Mouse (Mus musculus) embryo, embryonic 11.5 days (tissue): ENCODE results near the gene Dnajc7.
"Not testable (repeated sequence)": the region's sequence is repeated elsewhere in the genome, so short reads cannot be mapped to it uniquely, and the experiment has no call there.

Experiments used
- DNase-seq: peaks from one replicate; pipeline ENCODE4 v3.0.0-alpha.2; 2012; ENCODE audit warnings: low read depth, low spot score

The Dnajc7 gene

GRCm38 (mm10) chr11:100549466-100549865 lies 70.5 kb downstream of the Dnajc7 start:
- DNase-seq = no peak

DNA sequence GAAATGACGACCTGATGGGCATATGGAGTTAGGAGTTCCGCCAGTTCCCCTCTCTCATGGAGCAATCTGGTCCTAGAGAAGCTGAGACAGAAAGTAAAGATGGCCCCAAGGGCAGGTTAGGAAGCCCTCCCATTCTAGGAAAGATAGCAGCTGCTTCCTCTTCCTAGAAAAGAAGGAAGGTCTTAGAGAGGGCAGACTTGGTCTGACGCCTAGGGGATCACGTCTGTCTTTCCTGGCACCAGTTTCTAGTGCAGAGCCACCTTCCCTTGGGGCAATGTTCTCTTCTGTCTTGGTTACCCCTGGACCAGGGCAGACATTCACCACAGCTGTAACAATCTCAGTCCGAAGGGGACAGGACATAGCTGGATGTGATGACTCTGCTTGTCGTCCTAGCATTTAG lies 71.8 kb downstream of the Dnajc7 start:
- no peak for DNase-seq

GRCm38 (mm10) chr11:100546955-100547354 lies 73.0 kb downstream of the Dnajc7 start:
- DNase-seq = no peak

- DNase-seq = no peak
Measured at GRCm38 (mm10) chr11:100545746-100546085, 74.3 kb downstream of the Dnajc7 start.

GRCm38 (mm10) chr11:100544832-100545745 lies 74.9 kb downstream of the Dnajc7 start, which contains the start of gene Ttc25:
Gene Ttc25, plus strand, starts transcription at chr11:100545607.
- peak; percentile 90 for DNase-seq

GRCm38 (mm10) chr11:100541577-100541976 lies 78.4 kb downstream of the Dnajc7 start:
- DNase-seq = no peak

DNA sequence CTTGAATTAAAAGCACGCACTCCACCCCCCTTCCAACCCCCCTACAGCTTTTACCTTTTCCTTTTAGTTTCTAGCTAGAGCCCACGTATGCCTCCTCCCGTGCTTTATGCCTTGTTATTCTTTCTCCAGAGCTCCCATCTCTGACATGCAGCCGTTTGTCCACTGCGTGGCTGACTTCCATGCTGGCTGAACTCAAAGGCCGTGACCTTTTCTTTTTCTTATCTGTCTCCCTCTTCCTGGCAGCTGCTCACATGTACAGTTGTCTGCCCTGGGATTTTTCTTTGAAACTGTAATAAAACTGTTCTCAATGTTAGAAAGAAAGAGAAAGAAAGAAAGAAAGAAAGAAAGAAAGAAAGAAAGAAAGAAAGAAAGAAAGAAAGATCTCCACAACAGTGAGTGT lies 79.0 kb downstream of the Dnajc7 start:
- no peak for DNase-seq

- DNase-seq = no peak
Measured at GRCm38 (mm10) chr11:100536466-100536865, 83.5 kb downstream of the Dnajc7 start.

- no peak for DNase-seq
Measured at GRCm38 (mm10) chr11:100535996-100536395, 84.0 kb downstream of the Dnajc7 start.

- DNase-seq = not testable (repeated sequence)
Measured at GRCm38 (mm10) chr11:100534821-100535220, 85.1 kb downstream of the Dnajc7 start.

DNA sequence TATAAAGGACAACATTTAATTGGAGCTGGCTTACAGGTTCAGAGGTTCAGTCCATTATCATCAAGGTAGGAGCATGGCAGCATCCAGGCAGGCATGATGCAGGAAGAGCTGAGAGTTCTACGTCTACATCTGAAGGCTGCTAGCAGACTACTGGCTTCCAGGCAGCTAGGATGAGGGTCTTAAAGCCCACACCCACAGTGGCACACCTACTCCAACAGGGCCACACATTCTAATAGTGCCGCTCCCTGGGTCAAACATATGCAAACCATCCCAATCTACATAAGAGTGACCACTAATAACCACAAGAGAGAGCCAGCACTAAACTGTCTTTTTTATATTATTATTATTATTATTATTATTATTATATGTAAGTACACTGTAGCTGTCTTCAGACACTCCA lies 85.6 kb downstream of the Dnajc7 start:
- not testable (repeated sequence) for DNase-seq

DNA sequence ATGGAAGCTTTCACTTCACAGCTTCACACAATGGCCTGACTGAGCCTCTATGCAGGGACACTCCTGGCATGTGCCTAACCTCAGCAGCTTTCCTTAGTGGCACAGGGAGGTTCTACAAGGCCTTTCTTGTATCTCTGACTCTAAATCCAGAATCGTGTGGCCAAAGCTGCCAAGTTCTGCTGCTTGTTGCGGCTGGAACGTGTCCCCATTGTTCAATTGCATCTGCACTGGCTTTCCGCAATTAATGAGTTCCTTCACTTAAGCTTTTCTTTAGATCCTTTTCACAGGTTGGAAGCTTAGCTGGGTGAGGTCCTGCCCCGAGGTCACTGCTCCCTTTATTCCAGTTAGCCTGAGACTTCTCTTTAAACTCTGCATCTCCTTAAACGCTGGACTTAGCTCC lies 86.1 kb downstream of the Dnajc7 start:
- DNase-seq = no peak
